Mouse (Mus musculus) cerebellum, adult (tissue): ENCODE data around the gene Sergef.
"Not testable (repeated sequence)": the region's sequence is repeated elsewhere in the genome, so short reads cannot be mapped to it uniquely, and the experiment has no call there.

ENCODE experiments used
- ATAC-seq: cut with Nextera tagmentation; 2 replicates; pipeline ENCODE4 v1.9.2; 2017; ENCODE audit warnings: mild to moderate bottlenecking, moderate library complexity, mixed read lengths; ENCODE audit not compliant: insufficient number of reproducible peaks, low FRiP score, low TSS enrichment

Gene Sergef

GRCm38 (mm10) chr7:46639692-46640031 is at the start of gene Sergef:
TSS of gene Sergef (minus strand) at chr7:46639807.
- peak; percentile 94 for ATAC-seq

- no peak for ATAC-seq
Measured at GRCm38 (mm10) chr7:46686827-46687226, 47.2 kb upstream of the Sergef start.

GRCm38 (mm10) chr7:46680732-46681131 is 41.1 kb upstream of the Sergef start:
- no peak for ATAC-seq

GRCm38 (mm10) chr7:46679044-46679443 is 39.4 kb upstream of the Sergef start:
- ATAC-seq = not testable (repeated sequence)

- ATAC-seq = no peak
Measured at GRCm38 (mm10) chr7:46678417-46678816, 38.8 kb upstream of the Sergef start.

- ATAC-seq = peak; percentile 83; the same call in 1 of the 2 replicates
Measured at GRCm38 (mm10) chr7:46676808-46677360, 37.3 kb upstream of the Sergef start.

- ATAC-seq = no peak
Measured at GRCm38 (mm10) chr7:46675886-46676285, 36.3 kb upstream of the Sergef start.

- ATAC-seq = no peak
Measured at GRCm38 (mm10) chr7:46675061-46675460, 35.5 kb upstream of the Sergef start.

GRCm38 (mm10) chr7:46672160-46672672 is 32.6 kb upstream of the Sergef start, which contains the start of gene Tph1:
TSS of gene Tph1 (minus strand) at chr7:46672537.
- ATAC-seq = no peak

- no peak for ATAC-seq
Measured at GRCm38 (mm10) chr7:46667256-46667655, 27.6 kb upstream of the Sergef start.

- no peak for ATAC-seq
Measured at GRCm38 (mm10) chr7:46665236-46665635, 25.6 kb upstream of the Sergef start.

GRCm38 (mm10) chr7:46661591-46662090 is 22.0 kb upstream of the Sergef start:
- ATAC-seq = no peak

GRCm38 (mm10) chr7:46652279-46652678 is 12.7 kb upstream of the Sergef start:
- no peak for ATAC-seq

- ATAC-seq = not testable (repeated sequence)
Measured at GRCm38 (mm10) chr7:46650231-46650630, 10.6 kb upstream of the Sergef start.

GRCm38 (mm10) chr7:46648431-46649140 is 9.0 kb upstream of the Sergef start:
- no peak for ATAC-seq

GRCm38 (mm10) chr7:46643172-46643571 is 3.6 kb upstream of the Sergef start:
- peak; percentile 57 for ATAC-seq

- ATAC-seq = no peak
Measured at GRCm38 (mm10) chr7:46640062-46640461, 455 bp upstream of the Sergef start.

- peak; percentile 13; the same call in 1 of the 2 replicates for ATAC-seq
Measured at GRCm38 (mm10) chr7:46638889-46639691, 517 bp downstream of the Sergef start.

- no peak for ATAC-seq
Measured at GRCm38 (mm10) chr7:46628375-46628975, 11.1 kb downstream of the Sergef start.

GRCm38 (mm10) chr7:46623979-46624378 is 15.6 kb downstream of the Sergef start:
- no peak for ATAC-seq
